Mouse (Mus musculus): ENCODE measurements around the gene Prelp.
A peak's percentile ranks its signal among the peaks of the same experiment; 100 is the strongest.

The Prelp gene

DNA sequence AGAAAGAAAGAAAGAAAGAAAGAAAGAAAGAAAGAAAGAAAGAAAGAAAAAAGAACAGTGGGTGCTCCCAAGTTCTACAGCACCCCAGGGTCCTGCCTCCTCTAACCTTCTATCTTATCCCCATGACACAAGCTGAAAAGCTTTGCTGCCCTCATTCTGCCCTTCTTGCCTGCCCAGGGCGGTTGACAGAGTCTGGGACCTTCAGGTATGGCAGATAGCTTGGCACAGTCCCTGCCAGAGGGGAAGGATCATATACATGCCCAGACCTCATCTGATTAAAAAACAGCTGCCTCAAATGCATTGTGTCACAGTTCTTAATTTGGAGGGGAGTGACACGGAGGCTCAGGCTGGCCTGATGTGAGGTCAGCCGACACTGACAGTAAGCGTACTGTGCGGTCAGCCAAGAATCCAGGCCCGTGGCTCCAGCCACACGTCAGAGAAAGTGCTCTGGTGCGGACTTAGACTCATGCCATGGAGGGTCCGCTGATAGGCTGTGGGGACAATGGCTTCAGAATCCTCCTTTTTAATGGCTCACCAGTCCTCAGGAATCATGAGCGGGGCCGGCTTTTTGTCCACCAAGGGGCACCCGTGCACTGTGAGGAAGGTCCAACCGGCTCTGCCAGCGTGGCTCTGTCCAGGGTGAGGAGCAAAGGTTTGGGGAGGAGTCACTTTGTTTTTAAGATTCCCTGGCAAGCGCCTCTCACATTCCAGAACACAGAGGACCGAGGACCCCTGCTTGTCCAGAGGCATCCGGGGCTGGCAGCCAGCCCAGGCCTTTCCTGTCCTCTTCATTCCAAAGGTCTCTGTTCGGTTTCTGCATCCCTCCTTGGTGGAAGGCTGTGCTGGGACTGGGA lies 40.3 kb upstream of the Prelp start:
- H3K27me3 ChIP-seq (ENCODE audit: insufficient read depth, low read length), result peaks cover 12% of the 10 kb centered on the region
- H3K4me3 ChIP-seq (replicated peaks; ENCODE audit: low read length), result 0 out of 2 replicates have a peak overlapping the region, but pooled peaks have one; percentile 20
- H3K9me3 ChIP-seq (ENCODE audit: low read length), result no peaks in the 10 kb centered on the region
- no peaks in the 10 kb centered on the region for H3K36me3 ChIP-seq (ENCODE audit: insufficient read depth, low read length)
- TF ChIP-seq POU5F1 (IDR thresholded peaks at IDR 0.05; ENCODE audit: borderline replicate concordance, low read length), result no peak
- TF ChIP-seq NANOG (IDR thresholded peaks at IDR 0.05; ENCODE audit: borderline replicate concordance, low read length), result no peak
- no peak for TF ChIP-seq CTCF (conservative IDR thresholded peaks at IDR 0.05; ENCODE audit: low read length)
- H3K4me1 ChIP-seq (replicated peaks; ENCODE audit: low read depth, low read length), result no peaks in the 10 kb centered on the region

DNA sequence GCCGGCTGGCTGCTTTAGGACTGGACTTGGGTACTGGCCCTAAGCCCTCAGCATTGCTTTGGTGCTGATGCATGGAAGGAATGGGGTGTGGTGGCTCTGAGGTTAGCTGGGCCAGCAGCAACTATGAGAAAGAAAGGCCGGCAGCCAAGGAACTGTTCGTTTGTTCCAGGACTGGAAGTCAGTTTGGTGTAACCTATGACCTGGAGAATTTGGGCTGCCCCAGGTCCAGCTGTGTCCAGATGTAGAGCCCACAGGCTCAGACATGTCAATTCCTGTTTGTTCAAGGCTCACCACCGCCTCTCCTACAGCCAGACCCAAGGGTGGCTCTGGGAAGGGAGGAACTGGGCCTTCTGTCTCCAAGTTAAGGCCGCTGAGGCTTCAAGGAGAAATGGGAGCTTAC lies 38.3 kb upstream of the Prelp start:
- no peaks in the 10 kb centered on the region for H3K9me3 ChIP-seq (ENCODE audit: low read length)
- peaks cover 14% of the 10 kb centered on the region for H3K27me3 ChIP-seq (ENCODE audit: insufficient read depth, low read length)
- H3K4me1 ChIP-seq (replicated peaks; ENCODE audit: low read depth, low read length), result peaks cover 3% of the 10 kb centered on the region
- H3K36me3 ChIP-seq (ENCODE audit: insufficient read depth, low read length), result no peaks in the 10 kb centered on the region
- TF ChIP-seq NANOG (IDR thresholded peaks at IDR 0.05; ENCODE audit: borderline replicate concordance, low read length), result no peak
- TF ChIP-seq POU5F1 (IDR thresholded peaks at IDR 0.05; ENCODE audit: borderline replicate concordance, low read length), result no peak
- TF ChIP-seq CTCF (conservative IDR thresholded peaks at IDR 0.05; ENCODE audit: low read length), result no peak
- no peak overlapping the region for H3K4me3 ChIP-seq (replicated peaks; ENCODE audit: low read length)

- H3K4me3 ChIP-seq (replicated peaks; ENCODE audit: low read length), result no peak overlapping the region
- 0 out of 2 replicates have a peak, but pooled peaks cover 6% of the 10 kb centered on the region for H3K27me3 ChIP-seq (ENCODE audit: insufficient read depth, low read length)
- peaks cover 27% of the 10 kb centered on the region for H3K4me1 ChIP-seq (replicated peaks; ENCODE audit: low read depth, low read length)
- TF ChIP-seq NANOG (IDR thresholded peaks at IDR 0.05; ENCODE audit: borderline replicate concordance, low read length) (no peak), POU5F1 (IDR thresholded peaks at IDR 0.05; ENCODE audit: borderline replicate concordance, low read length) (no peak), CTCF (conservative IDR thresholded peaks at IDR 0.05; ENCODE audit: low read length) (no peak)
- H3K36me3 ChIP-seq (ENCODE audit: insufficient read depth, low read length), result no peaks in the 10 kb centered on the region
- no peaks in the 10 kb centered on the region for H3K9me3 ChIP-seq (ENCODE audit: low read length)
Observed at GRCm38 (mm10) chr1:133954009-133954408, 32.8 kb upstream of the Prelp start.

DNA sequence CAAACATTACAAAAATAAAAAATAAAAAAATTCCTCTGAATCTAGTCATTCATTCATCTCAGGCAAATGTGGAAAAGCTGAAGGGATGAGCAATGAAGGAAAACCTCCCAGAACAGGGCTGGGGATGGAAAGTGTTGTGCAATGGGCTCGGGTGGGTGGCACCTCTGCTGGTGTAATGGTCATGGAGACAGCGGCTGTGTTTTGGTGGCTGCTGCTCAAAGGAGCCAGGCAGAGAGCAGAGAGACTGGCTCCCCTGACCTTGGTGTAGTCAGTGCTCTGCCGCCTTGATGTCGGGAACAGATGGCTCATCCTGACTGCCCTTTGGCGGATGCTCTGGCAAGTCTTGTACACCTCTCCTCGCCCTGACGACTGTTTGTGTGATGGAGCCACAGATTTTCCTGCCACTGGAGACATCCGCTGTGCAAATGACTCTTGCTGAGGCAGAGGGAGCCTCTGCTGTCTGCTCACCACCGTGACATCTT lies 32.1 kb upstream of the Prelp start:
- no peaks in the 10 kb centered on the region for H3K9me3 ChIP-seq (ENCODE audit: low read length)
- no peaks in the 10 kb centered on the region for H3K36me3 ChIP-seq (ENCODE audit: insufficient read depth, low read length)
- TF ChIP-seq POU5F1 (IDR thresholded peaks at IDR 0.05; ENCODE audit: borderline replicate concordance, low read length), result no peak
- no peak for TF ChIP-seq NANOG (IDR thresholded peaks at IDR 0.05; ENCODE audit: borderline replicate concordance, low read length)
- no peak for TF ChIP-seq CTCF (conservative IDR thresholded peaks at IDR 0.05; ENCODE audit: low read length)
- 0 out of 2 replicates have a peak, but pooled peaks cover 6% of the 10 kb centered on the region for H3K27me3 ChIP-seq (ENCODE audit: insufficient read depth, low read length)
- H3K4me3 ChIP-seq (replicated peaks; ENCODE audit: low read length), result 0 out of 2 replicates have a peak overlapping the region, but pooled peaks have one; percentile 13
- peaks cover 27% of the 10 kb centered on the region for H3K4me1 ChIP-seq (replicated peaks; ENCODE audit: low read depth, low read length)

GRCm38 (mm10) chr1:133951598-133951997 lies 30.4 kb upstream of the Prelp start:
- no peak overlapping the region for H3K4me3 ChIP-seq (replicated peaks; ENCODE audit: low read length)
- H3K27me3 ChIP-seq (ENCODE audit: insufficient read depth, low read length), result 0 out of 2 replicates have a peak, but pooled peaks cover 6% of the 10 kb centered on the region
- peaks cover 27% of the 10 kb centered on the region for H3K4me1 ChIP-seq (replicated peaks; ENCODE audit: low read depth, low read length)
- no peaks in the 10 kb centered on the region for H3K9me3 ChIP-seq (ENCODE audit: low read length)
- TF ChIP-seq POU5F1 (IDR thresholded peaks at IDR 0.05; ENCODE audit: borderline replicate concordance, low read length) (no peak), NANOG (IDR thresholded peaks at IDR 0.05; ENCODE audit: borderline replicate concordance, low read length) (no peak), CTCF (conservative IDR thresholded peaks at IDR 0.05; ENCODE audit: low read length) (no peak)
- H3K36me3 ChIP-seq (ENCODE audit: insufficient read depth, low read length), result no peaks in the 10 kb centered on the region

DNA sequence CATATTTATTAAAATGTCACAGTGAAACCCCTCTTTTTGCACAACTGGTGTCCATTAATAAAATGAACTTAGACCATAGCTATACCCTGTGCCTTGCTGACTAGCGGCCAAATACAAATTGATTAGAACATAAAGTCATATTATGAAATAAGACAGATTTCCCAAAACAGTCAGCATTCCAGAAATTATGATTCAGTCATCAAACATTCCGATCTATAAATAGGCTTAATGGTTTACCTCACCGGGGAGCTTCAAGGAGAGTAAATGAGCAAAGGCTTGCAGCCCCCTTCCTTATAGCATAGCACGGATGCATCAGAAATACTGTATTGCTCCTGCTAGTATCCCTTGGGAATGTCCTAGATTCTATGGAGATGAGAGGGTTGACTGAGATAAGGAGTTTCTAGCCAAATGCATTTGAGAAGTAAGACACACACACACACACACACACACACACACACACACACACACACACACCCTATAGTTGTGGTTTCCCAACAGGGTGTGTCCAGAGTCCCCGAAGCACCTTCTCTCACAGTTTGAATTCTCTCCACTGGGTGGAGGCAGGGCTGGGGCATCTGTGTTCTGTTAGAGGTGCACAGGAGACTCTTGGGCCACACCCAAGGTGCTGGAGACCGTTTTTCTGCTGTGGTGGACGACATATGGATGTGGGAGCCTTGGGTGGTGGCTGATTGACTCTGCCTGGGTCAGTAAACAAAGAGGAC lies 29.0 kb upstream of the Prelp start:
- no peaks in the 10 kb centered on the region for H3K36me3 ChIP-seq (ENCODE audit: insufficient read depth, low read length)
- no peaks in the 10 kb centered on the region for H3K9me3 ChIP-seq (ENCODE audit: low read length)
- no peak overlapping the region for H3K4me3 ChIP-seq (replicated peaks; ENCODE audit: low read length)
- H3K27me3 ChIP-seq (ENCODE audit: insufficient read depth, low read length), result 0 out of 2 replicates have a peak, but pooled peaks cover under 1% of the 10 kb centered on the region
- peaks cover 27% of the 10 kb centered on the region for H3K4me1 ChIP-seq (replicated peaks; ENCODE audit: low read depth, low read length)
- no peak for TF ChIP-seq NANOG (IDR thresholded peaks at IDR 0.05; ENCODE audit: borderline replicate concordance, low read length)
- no peak for TF ChIP-seq POU5F1 (IDR thresholded peaks at IDR 0.05; ENCODE audit: borderline replicate concordance, low read length)
- no peak for TF ChIP-seq CTCF (conservative IDR thresholded peaks at IDR 0.05; ENCODE audit: low read length)

- Histone ChIP-seq H3K4me1 (replicated peaks; ENCODE audit: low read depth, low read length) (peaks cover 11% of the 10 kb centered on the region), H3K36me3 (ENCODE audit: insufficient read depth, low read length) (no peaks in the 10 kb centered on the region), H3K4me3 (replicated peaks; ENCODE audit: low read length) (no peak overlapping the region), H3K27me3 (ENCODE audit: insufficient read depth, low read length) (no peaks in the 10 kb centered on the region), H3K9me3 (ENCODE audit: low read length) (peaks cover 18% of the 10 kb centered on the region)
- no peak for TF ChIP-seq NANOG (IDR thresholded peaks at IDR 0.05; ENCODE audit: borderline replicate concordance, low read length)
Observed at GRCm38 (mm10) chr1:133945106-133945505, 23.9 kb upstream of the Prelp start.

DNA sequence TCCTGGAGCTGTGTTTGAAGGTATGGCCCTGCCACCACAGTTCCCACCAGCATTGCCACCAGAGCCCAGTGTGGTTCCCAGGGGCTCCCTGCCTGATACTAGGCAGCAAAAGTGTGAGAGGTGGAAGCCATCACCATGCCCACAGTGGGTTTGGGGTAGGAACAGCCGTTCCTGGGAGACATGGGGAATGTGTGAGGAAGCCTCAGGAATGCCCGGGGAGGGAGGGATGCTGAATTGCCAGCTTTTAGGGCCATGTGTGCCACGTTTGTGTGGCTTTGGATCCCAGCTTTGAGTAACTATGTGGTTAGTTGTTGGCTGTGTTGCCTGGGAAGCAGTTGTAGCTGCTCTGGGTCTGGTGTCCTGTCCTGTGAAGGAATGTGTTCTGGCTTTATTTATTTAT lies 20.7 kb upstream of the Prelp start:
- Histone ChIP-seq H3K4me1 (replicated peaks; ENCODE audit: low read depth, low read length) (peaks cover 10% of the 10 kb centered on the region), H3K4me3 (replicated peaks; ENCODE audit: low read length) (no peak overlapping the region), H3K36me3 (ENCODE audit: insufficient read depth, low read length) (no peaks in the 10 kb centered on the region), H3K27me3 (ENCODE audit: insufficient read depth, low read length) (no peaks in the 10 kb centered on the region; the same call in 1 of the 2 replicates), H3K9me3 (ENCODE audit: low read length) (peaks cover 18% of the 10 kb centered on the region)
- TF ChIP-seq CTCF (conservative IDR thresholded peaks at IDR 0.05; ENCODE audit: low read length) (no peak), NANOG (IDR thresholded peaks at IDR 0.05; ENCODE audit: borderline replicate concordance, low read length) (no peak), POU5F1 (IDR thresholded peaks at IDR 0.05; ENCODE audit: borderline replicate concordance, low read length) (no peak)
